Mouse (Mus musculus) forelimb bud, embryonic 11.5 days (tissue): Measurements from ENCODE around the gene Gm13090.
A peak's percentile ranks its signal among the peaks of the same experiment; 100 is the strongest.

Source experiments
- DNase-seq: peaks from one replicate; pipeline ENCODE4 v3.0.0-alpha.2; 2012; ENCODE audit warnings: low read depth, low spot score

The Gm13090 gene

GRCm38 (mm10) chr4:151089270-151089669 is at the start of gene Gm13090:
Gene Gm13090, plus strand, starts transcription at chr4:151089570.
- DNase-seq: no peak

GRCm38 (mm10) chr4:151041506-151041905 is 47.9 kb upstream of the Gm13090 start:
- no peak for DNase-seq

GRCm38 (mm10) chr4:151043281-151043680 is 46.1 kb upstream of the Gm13090 start:
- no peak for DNase-seq

GRCm38 (mm10) chr4:151044037-151044943 is 45.1 kb upstream of the Gm13090 start, which contains the start of gene Per3:
Gene Per3, minus strand, starts transcription at chr4:151044665.
- DNase-seq: peak; percentile 93

- DNase-seq: no peak
Observed at GRCm38 (mm10) chr4:151044944-151045570, 44.3 kb upstream of the Gm13090 start.

- DNase-seq: no peak
Observed at GRCm38 (mm10) chr4:151046524-151046923, 42.8 kb upstream of the Gm13090 start.

- no peak for DNase-seq
Observed at GRCm38 (mm10) chr4:151051162-151051561, 38.2 kb upstream of the Gm13090 start.

- peak; percentile 98 for DNase-seq
Observed at GRCm38 (mm10) chr4:151057347-151058321, 31.7 kb upstream of the Gm13090 start, which contains the start of gene Vamp3. Gene Vamp3, minus strand, starts transcription at chr4:151057963.

- DNase-seq: no peak
Observed at GRCm38 (mm10) chr4:151058634-151059033, 30.7 kb upstream of the Gm13090 start.

- no peak for DNase-seq
Observed at GRCm38 (mm10) chr4:151059566-151059965, 29.8 kb upstream of the Gm13090 start.

- DNase-seq: no peak
Observed at GRCm38 (mm10) chr4:151068751-151069150, 20.6 kb upstream of the Gm13090 start.

- no peak for DNase-seq
Observed at GRCm38 (mm10) chr4:151070962-151071361, 18.4 kb upstream of the Gm13090 start.

GRCm38 (mm10) chr4:151073108-151073744 is 16.1 kb upstream of the Gm13090 start:
- peak; percentile 60 for DNase-seq

GRCm38 (mm10) chr4:151074817-151075216 is 14.6 kb upstream of the Gm13090 start:
- no peak for DNase-seq

- no peak for DNase-seq
Observed at GRCm38 (mm10) chr4:151081355-151081754, 8.0 kb upstream of the Gm13090 start.

GRCm38 (mm10) chr4:151081977-151082376 is 7.4 kb upstream of the Gm13090 start:
- no peak for DNase-seq

GRCm38 (mm10) chr4:151083027-151083426 is 6.3 kb upstream of the Gm13090 start:
- DNase-seq: no peak

- DNase-seq: no peak
Observed at GRCm38 (mm10) chr4:151087358-151087757, 2.0 kb upstream of the Gm13090 start.

GRCm38 (mm10) chr4:151088819-151089218 is 551 bp upstream of the Gm13090 start:
- no peak for DNase-seq

GRCm38 (mm10) chr4:151095207-151095606 is 5.8 kb downstream of the Gm13090 start:
- peak; percentile 24 for DNase-seq
